Mouse (Mus musculus) testis, postnatal 10 days (tissue): Measurements from ENCODE around the gene Nudt4.

ENCODE experiments used
- DNase-seq: peaks from one replicate; pipeline ENCODE4 v3.0.0; 2021; ENCODE audit warnings: low spot score

The Nudt4 gene

DNA sequence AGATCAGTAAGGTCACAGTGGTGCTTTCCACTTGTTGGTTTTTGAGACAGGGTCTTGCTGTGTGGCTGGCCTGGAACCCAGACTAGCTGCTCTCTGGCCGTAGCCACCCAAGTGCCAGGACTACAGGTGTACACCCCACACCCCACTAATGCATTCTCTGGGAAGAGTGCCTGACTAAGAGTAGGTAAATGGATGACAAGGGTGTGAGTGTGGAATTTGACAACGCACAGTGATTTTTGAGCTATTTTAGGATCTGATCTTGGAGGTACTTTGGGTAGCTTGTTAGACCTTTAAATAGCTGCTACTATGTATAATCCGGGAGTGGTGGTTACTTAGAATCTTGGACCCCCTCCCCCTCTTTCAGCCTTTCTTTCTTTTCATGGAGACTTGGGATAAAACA lies 24.7 kb downstream of the Nudt4 start:
- DNase-seq, result no peak

DNA sequence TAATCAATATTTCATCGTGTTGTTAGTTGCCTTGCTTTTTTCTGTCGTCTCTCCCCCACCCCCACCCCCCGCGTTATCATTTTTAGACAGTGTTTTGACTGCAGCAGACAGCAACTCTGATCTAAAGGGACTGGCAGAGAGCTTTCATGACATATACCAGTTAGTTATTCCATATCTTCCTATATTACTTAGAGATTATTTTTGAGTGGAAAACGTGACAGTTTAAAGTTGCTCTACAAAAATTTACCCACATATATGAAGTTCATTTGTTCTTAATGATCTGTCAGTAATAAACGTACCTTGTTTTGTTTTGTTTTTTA lies 27.8 kb downstream of the Nudt4 start:
- DNase-seq, result no peak

DNA sequence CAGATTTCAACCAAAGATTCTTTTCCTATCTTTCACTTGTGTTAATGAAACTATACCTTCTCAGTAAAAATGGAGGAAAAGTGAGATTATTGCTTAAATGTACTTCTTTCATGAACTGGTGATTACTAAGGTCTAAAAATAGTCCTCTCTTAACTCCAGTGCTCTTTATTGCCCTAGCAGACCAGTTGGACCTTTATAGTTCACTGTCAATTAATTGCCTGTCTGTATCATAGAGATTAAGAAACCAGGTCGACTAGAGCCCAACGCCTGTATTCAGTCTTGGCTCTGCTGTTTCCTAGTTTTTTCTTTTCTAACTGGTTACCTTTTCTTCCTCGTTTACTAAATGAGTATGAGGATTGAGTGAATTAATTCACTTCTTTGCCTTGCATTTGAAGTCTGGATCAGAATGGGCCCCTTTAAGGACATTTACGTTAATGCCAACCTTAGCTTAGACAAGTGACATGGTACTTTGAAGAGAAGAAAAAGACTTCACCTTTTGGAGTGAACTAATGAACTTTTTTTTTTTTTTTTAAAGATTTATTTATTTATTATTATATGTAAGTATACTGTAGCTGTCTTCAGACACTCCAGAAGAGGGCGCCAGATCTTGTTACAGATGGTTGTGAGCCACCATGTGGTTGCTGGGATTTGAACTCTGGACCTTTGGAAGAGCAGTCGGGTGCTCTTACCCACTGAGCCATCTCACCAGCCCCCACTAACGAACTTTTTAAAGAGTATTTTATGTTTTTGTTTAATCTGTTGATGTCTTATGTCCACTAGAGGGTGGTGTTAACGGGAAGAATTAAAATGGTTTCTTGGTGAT lies 28.3 kb downstream of the Nudt4 start:
- DNase-seq, result no peak

DNA sequence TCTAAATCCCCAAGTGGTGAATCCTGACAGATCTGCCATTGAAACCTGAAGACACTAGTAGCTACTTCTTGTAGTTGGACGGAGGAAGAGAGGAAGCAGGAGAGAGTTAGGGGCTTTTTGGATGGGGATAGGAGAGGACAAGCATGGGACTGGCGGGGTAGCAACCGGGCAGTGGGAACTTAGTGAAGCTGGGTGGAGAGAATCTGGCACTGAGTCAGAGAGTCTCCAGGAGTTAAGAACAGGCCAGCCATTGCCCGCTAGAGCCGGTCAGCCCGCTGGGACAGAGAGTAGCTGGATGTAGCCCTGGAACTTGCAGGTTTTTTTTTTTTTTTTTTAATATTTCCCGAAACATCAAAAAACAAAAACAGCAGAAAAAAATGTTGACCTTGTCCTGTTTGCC lies 30.6 kb downstream of the Nudt4 start:
- DNase-seq, result no peak

DNA sequence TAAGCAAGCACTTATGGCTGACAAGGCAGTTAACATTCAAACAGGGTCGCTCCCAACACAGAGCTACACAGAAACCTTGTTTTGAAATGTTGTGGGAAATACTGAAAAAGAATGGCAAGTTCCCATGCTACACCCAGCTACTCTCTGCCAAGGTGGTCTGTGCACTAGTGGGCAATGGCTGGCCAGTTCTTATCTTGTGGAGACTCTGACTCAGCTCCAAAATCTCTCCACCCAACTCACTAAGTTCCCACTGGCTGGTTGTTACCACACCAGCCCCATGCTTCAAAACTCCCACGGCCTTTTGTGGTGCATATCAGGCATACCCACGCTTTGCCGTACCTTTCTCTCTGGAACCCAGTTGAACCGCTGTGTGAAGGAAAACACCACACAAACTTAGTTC lies 31.0 kb downstream of the Nudt4 start:
- DNase-seq, result no peak

DNA sequence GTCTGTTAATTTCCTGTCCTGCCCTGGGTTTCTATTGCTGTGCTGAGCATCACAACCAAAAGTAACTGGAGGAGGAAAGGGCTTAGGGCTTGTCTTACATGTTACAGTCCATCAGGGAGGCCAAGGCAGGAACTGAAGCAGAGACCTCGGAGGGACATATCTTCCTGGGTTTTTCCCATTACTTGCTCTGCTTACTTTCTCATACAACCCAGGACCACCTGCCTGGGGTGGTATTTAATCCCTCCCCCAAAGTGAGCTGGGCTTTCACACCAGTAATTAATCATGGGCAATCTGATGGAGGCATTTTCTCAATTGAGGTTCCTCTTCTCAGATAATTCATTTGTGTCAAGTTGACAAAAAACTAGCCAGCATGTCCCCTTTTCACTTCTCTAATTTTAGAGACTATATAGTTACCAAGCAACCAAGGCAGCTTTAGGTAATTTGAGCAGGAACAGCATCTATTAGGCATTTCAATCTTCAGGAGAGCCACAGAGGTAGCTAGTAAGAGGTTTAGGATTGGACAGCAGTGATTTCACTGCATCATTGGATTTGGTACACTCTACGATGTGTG lies 33.3 kb downstream of the Nudt4 start:
- DNase-seq, result no peak

DNA sequence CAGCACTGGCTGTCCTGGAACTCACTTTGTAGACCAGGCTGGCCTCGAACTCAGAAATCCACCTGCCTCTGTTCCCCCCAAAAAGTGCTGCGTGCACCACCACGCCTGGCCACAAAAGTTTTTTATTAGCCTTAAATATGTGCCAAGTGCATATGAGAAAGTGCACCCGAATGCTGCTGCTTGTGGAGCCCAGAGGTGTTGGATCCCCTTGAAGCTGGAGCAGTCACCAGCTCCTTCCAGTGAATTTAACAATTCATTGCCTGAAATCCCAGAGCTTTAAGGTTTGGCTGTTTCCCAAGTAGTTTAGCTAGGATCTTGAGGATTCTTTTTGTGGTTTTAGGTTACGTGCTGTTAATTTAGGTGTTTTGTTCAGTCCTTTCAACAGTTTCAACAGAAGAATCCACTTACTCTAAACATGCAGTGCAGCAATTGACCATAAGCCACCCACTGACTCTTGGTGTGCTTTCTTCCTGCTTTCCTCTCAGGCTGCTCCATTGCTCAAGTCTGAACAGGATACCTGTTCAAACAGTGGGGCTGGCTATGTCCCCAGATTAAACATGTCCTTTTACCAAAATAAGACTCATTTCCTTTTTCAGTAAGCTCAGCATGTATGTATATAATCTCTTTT lies 37.3 kb downstream of the Nudt4 start:
- no peak for DNase-seq

DNA sequence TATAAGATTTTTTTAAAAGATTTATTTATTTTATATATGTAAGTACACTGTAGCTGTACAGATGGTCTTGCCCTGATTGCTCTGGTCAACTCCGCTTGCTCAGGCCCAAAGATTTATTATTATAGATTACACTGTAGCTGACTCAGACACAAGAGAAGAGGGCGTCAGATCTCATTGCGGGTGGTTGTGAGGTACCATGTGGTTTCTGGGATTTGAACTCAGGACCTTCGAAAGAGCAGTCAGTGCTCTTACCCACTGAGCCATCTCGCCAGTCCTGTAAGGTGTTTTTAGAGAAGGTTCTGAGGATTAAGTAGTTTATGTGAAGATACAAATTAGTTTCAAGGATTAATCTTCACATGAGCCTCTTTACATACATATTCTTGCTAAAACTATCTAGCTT lies 38.1 kb downstream of the Nudt4 start:
- no peak for DNase-seq

DNA sequence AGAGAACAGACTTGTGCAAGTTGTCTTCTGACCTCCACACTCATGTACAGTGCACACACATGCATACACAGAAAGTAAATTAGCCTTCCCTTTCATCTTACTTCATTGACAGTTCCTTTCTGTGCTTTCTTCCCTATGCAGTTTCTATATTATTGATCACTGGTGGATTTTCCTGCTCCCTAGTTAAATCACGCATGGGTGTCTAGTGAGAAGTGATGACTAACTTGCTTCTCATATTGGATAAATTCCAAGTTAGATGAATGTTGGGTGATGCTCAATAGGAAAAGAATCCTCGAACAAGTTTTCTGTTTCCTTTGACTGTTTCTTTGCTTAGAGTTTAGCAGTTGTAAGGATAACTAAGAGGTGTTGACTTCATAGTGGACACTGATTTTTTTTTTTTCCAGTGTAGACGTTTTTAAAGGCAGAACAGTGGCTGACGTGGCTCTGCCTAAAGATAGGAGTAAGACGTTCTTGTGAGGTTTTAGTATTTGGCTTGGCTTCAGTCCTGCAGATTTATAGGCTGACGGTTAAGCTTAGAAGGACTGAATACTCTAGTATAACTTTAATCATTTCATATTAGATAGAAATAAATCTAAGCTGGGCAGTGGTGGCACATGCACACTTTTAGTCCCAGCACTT lies 38.8 kb downstream of the Nudt4 start:
- DNase-seq, result no peak

DNA sequence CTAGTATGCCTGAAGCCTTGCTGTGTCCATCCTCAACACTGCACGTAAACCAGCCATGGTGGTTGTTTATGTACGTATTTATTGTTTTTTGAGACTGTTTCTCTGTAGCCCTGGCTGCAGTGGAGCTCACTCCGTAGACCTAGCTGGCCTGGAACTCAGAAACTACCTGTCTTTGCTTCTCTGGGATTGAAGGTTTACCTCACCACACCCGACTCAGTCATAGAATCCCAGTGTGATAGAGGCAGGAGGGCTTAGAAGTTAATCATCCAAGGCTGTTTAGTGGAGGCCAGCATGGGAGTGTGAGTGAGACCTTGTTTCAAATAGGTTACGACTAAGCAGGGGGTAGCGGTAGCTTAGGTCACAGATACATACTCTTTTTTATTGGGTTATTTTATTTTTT lies 46.3 kb downstream of the Nudt4 start:
- DNase-seq, result no peak

DNA sequence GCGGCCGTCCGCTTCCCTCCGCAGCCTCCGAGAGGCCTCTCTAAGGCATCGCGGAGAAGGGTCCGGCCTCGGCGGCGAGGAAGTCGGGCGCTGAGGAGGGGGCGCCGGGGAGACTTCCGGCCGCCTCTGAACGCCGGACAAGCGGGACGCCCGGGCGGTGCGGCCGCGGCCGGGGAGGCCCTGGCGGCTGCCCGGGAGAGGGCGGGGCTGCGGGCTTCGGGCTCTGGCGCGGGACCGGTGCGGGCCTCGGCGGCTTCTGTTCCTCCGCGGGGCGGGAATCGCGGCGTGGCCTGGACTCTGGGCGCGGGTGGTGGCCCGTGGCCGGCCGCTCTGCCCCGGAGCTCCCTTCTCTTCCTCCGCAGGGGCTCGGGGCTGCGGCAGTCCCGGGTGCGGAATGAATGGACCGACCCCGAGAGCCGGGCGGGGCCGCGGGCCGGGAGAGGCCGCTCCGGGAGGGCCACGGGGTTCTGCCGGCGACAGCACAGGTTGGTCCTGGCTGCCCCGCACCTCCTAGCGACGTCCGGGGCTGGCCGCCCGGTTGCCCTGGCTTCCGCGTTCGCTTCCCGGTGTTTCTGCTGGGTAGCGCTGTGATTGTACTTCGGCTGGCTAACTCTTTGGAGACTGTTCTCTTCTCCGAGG lies 48.5 kb downstream of the Nudt4 start:
- peak; percentile 75 for DNase-seq

DNA sequence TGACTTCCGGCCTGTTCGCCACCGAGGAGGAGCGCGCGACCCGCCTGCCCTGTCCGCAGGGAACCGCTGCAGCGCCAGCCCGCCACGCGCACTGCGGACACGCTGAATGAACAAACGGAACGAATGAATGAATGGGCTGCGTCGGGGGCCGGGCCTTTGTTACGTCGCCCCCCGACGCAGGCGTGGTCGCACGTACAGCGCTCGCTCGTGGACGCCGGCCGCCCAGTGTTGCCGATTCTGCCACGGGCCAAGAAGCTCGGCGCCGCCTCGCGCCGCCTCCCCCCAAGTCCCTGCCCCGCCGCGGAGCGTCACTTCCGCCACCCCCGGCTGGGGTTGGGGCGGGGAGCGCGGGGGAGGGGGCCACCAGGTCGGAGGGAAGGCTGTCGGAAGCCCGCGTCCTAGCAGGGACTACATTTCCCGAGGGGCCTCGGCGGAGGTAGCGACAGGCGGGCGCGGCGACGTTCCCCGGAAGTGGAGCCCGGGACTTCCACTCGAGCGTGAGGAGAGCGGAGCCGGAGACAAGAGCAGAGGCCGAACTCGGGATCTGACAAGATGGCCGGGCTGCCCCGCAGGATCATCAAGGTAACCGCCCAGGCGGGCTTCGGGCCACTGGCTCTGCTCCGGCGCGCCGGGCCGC lies 49.2 kb downstream of the Nudt4 start, which contains the start of gene Ube2n:
Ube2n (plus strand) TSS at position 490 of the 637 bp plus-strand sequence.
- peak; percentile 97 for DNase-seq

DNA sequence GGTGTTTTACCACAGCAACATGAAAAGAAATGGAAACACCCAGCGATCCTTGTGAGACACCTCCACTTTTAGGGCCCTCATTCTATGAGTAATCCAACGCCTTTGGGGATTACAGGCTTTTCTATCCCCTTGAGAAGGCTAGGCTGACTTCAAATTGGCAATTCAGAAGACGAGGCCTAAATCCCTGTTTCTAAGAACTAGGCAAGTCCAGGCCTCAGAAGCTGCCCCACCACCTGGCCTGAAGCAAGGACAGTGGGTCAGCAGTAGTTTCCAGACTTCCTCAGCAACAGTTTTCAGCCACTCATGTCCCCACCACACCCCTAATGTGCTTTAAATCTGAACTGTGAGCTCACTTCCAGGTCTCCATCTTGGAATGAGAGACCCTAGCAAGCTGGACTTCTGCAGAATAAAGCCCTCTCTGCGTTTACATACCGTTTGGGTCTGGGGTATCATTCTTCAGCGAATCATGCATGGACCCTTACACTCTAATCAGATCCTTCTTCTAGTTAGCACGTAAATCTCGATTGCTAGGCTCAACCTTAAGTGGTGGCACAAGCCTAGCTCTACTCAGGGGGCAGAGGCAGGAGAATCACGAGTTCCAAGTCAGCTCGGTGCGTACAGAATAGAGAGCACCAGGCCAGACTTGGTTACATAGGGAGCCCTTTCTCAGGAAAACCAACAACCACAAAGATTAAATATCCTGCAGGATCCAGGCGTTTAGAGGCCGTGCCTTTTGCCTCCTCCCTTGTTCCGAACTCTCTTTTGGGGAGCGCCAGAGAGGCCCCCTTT lies 50.0 kb downstream of the Nudt4 start:
- DNase-seq, result no peak

DNA sequence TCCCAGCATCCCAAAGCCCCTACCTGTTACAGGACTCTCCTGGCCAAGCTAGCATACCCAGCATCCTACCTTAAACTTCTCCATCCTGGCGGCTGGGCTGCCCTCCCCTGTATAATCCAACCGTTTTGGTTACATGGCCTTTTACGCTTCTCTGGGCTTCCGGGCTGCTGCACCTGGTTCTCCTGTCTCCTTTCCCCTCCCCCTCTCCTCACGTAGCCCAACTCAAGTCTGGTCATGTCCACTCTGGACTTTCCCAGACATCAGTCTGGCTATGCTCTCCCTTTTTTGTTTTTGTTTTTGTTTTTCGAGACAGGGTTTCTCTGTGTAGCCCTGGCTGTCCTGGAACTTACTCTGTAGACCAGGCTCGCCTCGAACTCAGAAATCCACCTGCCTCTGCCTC lies 51.3 kb downstream of the Nudt4 start:
- DNase-seq, result no peak

DNA sequence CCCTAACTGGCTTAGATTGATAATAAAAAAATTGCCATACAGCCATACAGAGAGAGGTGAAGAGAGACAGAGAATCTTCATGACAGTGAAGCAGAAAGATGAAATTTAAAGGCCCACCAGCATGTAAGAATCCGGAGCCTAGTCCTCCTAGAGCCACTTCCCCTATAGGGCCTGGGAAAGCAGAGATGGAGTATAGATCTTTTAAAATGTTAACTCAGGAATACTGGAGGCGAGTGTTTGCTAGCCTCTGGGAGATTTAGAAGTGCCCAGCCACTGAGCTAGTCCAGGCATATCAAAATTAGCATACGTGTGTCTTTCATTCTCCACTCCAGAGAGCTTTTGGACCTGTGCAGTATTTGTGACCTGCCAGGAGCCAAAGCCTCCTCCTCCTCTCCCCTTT lies 54.7 kb downstream of the Nudt4 start:
- DNase-seq, result no peak

DNA sequence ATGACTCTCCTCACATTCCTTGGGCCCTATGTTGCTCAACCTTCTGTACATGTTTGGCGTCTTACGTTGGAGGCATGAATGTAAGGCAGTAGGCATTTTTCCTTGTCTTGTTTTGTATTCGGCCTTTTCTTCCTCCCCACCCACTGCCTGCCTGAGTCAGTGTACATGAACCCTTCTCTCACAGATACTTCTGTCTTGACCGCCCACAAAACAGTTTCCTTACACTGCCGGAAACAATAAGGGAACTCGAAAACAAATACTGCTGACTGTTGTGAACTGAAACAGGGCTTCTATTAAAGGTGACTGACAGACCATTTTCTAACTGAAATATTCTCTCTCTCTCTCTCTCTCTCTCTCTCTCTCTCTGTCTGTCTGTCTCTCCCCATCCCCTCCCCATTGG lies 55.2 kb downstream of the Nudt4 start:
- DNase-seq, result no peak

DNA sequence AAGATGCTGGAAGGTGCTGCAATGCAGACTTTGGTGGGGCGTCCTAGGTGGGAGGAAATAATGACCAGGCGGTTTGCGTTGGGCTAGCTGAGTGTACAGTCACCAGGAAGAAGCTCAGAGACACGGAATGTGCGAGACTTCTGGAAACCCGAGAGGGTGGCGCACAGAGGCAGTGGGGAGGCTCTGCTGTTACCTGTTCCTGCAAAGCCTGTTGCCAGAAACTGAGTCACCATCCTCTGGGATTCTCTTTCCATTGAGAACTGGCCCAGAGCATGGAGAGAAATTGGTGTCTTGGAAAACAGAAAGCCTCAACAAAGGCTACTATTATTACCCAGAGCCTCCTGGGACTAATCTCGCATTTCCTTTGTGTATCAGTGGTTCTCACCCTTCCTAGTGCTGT lies 55.8 kb downstream of the Nudt4 start:
- no peak for DNase-seq

DNA sequence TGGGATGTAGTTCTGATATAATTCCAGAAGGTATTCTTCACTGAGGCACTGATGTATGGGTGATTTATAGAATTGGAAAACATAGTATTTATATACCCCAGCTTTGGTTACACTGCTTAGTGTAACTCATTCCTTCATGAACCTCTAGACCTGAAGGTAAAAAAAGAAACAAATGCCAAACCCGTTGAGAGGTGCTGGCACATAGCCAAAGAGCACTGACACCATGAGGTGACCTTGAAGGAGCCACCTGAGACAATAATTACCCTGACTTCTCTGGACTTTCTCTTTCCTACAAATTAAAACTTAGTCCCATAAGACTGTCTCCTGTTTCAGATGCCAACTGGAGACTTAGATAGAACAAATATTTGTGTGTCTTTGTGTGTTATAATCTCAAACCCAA lies 59.6 kb downstream of the Nudt4 start:
- DNase-seq, result no peak

DNA sequence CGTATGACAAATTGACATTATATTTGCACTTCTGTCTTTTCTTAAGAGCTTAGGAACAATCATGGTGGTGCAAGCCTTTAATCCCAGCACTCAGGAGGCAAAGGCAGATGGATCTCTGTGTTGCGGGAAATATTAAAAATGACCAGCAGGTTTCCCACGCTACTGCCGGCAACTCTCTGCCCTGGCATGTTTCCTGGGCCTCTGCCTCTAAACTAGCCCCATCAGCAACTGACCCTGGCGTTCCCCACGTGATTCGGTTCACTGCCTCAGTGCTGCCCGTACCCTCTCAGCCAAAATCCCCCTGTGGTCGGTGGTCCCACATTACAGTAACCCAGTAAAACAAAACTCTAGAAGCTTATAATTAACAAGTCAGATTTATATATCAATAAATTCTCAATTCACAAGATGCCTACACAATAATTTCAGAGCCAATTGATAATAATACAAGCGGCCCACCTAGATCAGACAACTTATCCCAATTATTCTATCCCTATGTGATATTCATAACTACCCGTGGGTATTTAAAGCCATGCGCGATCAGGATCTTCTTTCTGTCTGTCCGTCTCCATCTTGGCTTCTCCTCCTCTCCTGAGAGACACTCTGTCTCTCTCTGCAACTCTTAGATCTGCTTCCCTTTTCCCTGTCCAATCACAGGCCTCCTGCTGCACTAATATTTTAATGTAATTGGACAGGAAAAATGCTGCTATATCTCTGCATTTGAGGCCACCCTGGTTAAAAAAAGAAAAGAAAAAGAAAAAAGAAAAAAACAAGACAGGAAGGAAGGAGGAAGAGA lies 60.3 kb downstream of the Nudt4 start:
- DNase-seq, result no peak

DNA sequence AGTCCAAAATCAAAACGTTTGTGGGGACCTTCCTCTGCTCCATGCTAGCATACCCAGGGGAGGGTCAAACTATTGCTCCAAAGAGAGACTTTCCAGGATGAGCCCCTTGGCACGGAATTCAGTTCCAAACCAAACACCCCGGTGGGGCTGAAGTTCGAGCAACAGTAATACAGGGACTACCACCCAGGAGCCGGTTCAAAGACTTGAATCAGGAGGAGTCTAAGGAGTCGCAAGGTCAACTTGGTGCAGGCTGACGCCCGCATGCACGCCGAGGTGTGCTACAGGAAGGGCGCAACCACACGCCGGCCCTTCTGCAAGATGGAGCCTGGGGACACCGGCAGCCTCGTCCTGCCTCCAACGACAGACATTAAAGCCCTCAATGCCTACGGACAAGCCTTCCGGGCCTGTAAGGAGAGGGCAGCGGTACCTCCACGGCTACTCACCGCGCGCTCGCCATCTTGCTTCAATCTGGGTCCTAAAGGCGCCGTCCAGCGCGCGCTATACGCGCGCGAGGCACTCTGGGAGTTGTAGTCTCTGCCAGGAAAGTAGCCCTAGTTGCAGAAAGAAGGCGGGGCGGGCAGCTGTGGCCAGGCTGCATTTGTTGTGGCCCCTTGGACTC lies 62.4 kb downstream of the Nudt4 start, which contains the start of gene Mrpl42:
Mrpl42 (minus strand) TSS at position 478 of the 619 bp plus-strand sequence.
- DNase-seq, result peak; percentile 91
